Mouse (Mus musculus): ENCODE data around the gene Ccnd2.

GRCm38 (mm10) chr6:127108368-127109060, 43.5 kb downstream of the Ccnd2 start:
- TF ChIP-seq POLR2AphosphoS2 (IDR thresholded peaks at IDR 0.05; ENCODE audit: insufficient read length, low read depth) = no peak
- no peak for TF ChIP-seq USF1 (IDR thresholded peaks at IDR 0.05; ENCODE audit: low read depth)
- TF ChIP-seq MAX (IDR thresholded peaks at IDR 0.05; ENCODE audit: low read depth) = no peak

Data from myocyte (in vitro differentiated cells).